Mouse (Mus musculus): ENCODE data around the gene Dzip1. TPM values are rescaled to one million over a fixed set of nuclear protein-coding genes. Genes with fewer than 3 reads are reported as not detected.

Gene Dzip1
- total RNA-seq, 1 experiment from 2014 or later, result 13.4 TPM

DNA sequence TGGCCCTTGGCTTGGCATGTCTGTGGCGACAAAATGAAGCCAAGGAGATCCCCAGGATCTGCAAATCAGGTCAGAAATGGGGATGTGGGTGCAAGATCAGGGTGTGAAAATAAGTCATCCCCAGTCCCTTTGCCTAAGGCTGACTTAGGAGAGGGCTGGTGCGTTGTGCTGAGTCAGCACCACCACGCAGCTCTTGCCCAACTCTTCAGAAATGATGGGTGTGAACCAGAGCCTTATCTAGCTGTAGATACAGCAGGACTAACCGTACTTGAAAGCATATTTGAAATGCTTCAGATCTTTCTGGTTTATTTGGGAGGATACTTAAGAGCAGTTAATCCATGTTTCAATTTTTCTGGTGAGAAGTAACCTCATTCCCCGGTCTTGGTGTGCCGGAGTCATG is 55.5 kb downstream of the Dzip1 start:
- DNase-seq, result no peak

DNA sequence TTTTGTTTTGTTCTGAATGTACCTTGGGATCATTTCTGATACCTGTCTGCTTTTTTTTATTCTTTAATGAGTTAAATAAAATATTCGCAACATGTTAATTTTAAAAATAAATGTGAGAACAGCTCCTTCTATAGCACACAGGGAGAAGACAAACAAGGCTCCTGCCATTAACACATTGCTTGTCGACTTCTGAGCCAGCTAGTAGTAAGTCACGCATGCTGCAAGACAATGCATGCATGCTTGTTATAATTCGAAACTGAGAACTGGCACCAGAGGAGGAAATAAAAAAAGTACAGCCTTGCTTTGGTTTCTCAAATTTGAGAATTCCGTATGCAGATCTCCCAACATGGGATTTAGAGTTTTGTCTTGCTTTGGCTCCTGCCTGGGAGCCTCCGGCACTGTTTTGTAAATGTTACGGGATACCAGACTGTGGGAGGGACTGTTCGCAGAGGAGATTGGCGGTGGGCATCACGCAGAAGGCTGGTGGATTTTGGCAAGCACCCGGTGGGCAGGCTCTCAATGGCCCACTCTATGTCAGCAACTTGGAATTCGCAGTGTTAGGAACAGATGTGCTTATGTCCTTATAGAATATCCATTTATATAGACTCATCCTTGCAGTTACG is 57.0 kb downstream of the Dzip1 start:
- DNase-seq, result no peak

DNA sequence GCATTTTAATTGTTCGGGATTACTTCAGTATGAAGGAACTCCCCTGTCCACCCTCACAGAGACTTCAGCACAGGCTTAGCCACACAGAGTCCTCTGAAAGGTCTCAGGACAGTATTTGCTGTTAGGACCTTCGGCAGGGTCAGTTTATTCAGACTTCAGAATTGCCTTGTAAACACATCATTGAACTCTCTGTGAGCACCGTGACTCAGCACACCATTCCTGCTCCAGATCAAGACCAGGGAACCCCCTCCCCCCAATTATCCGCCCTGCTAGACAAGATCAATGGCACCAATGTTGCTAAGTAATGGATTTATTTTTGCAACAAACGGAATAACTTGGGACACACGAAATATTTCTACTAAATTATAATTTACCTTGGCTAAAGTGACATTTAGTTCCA is 57.9 kb downstream of the Dzip1 start:
- DNase-seq, result no peak

DNA sequence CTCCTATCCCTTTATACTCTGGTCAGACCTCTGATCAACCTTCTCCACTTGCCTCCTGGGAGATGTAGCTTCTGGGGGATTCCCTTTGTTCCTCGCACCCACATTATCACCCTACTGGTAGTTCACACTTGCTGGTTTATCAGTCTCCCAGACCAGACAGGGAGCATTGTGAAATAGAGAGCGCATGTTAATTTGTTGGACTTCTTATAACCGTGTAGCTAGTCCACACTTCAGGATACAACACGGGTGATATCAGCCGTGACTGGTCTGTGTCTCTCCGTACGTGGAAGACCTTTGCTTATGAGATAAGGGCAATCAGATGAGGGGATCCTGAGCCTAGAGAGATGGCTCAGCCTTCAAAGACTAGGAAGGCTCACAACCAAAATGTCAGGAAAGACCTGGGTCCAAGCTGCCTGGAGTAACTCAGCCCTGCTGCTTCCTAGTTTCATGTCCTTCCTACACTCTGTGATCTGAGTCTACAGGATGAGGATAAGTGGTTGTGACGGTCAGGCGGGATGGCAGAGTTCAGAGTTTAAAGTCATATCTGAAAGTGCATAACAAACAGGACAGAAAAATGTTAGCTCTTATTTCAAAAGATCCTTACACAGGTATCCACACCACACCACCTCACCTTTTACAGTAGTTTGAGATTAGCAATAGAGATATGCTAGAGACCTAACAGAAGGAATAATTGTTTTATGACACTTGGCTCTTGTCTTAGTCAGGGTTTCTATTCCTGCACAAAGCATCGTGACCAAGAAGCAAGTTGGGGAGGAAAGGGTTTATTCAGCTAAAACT is 59.0 kb downstream of the Dzip1 start:
- no peak for DNase-seq

DNA sequence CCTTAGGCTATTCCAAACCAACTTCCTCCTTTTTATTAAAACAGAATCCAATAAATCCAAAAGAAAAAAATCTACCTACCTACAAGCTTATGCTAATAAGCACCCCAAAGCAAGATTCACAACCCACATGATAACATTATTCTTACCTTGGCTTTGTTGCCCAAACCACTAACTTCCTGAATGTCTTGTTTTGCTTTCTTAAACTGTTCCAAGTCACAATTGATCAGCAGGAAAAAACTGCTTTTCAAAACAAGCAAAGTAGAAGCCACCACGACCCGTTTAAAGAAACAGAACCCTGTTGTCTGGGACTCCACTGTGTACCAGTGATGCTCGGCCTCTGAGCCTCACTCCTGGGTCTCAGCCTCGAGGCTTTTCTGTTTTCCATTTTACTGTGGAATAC is 60.4 kb downstream of the Dzip1 start:
- no peak for DNase-seq

DNA sequence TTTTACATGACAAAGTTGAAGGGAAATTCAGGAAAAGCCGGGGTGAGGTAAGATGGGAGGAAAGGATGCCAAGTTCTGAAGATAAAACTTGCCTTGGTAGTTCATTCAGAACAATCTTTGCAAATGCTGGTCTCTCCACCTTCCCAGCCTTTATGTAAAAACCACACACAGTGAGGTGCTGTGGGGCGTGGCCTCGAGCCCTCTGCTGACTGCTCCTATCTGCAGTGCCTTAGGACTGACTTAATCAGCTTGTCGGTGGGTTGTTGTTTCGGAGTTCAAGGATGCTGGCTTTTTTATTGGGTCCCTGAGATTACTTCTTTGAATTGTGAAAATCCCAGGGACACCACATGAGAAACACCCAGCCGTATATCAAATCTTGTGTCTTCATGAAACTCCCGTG is 63.0 kb downstream of the Dzip1 start:
- DNase-seq, result no peak

DNA sequence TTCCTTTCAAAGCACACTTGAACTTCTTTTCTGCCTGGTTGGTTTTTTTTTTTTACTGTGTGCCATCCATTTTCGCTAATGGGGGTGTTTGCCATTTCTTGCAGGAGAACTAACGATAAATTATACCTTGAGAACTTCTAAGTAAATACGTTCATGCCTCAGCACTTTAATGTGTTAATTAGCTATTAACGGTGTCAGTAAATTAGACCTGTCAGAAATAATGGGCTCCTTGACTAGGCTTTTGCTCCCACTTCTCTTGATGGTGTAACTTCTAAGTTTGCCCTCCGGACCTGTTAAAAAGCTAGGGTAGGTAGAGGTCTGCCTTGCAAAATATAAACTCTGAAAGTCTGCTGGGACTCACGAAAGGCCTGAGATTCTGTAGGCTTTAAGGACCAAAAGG is 66.9 kb downstream of the Dzip1 start:
- DNase-seq, result no peak

DNA sequence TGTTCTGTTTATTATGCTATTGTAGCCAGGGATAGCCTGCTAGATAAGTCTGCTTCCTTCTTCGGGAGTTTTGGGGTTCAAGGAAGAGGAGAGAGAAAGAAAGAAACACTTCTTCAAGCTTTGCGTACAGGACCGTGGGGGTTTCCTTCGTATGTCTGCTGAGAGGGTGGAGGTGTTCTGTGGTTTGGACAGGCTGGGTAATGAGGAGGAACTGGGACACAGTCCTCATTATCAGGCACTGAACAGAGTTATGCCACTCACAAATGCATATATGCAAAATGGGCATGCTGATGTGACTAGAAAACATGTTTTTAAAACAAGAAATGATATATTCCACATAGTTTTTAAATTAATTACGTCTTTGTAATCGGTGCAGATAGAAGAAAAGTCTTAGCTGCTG is 68.7 kb downstream of the Dzip1 start:
- DNase-seq, result no peak

DNA sequence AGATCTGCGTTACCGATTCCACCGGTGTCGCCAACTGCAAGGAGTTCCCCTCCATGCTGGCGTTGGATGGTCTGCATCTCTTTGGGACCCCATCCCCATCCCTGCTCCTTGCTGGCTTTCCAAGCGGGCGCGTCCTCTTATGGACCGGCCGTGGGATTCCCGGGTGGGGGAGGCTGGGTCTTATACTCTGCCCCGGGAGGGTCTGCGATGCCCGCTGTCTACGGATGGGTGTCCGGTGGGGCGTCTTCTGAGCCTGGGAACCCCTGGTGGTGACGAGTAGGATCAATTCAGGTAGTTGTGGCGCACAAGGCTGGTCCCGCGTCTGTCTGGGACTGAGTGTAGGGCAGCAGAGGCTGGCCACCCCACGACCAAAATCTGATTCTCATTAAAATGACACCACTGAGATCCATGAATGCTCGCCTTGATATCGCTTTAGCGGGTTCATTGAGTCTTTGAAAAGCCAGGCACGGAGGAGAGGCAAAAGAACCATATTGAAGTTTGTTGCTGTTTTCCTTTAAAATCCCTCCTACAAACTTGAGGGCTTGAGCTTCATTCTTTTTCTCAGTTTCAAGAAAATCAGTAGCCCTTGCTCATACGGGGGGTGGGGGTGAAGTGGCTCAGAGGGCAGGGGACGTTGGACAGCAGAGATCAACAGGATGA is 70.0 kb downstream of the Dzip1 start:
- peak; percentile 27 for DNase-seq

DNA sequence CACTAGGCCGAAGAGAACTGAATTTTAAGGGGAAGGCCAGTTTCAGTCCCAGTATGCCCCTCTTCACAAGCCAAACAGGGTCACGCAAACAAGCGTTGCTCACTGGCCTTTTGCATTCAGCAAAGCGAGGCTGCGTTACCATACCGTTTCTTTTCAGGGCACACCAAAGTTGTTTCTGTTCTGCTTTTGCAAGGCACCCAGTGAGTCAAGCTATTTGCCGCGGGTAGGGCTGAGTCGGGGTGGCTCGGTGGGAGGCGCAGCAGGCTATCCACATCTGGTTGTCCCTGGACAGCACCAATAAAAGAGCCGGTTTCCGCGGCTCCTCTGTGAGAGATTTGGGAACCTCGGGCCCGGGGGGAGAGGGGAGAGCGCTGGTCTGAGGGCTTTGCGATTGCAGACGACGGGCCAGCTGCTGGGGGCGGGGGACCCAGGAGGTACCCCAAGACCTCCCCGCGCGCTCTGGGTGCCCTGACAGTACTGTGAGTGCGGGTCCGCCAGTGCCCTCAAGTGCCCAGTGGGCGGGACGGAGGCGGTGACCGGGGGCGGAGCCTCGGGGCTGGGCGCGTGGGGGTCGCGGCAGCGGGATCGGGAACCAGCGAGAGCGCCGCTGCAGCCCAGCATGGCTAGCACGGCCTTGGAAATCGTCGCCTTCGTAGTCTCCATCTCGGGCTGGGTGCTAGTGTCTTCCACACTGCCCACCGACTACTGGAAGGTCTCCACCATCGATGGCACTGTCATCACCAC is 70.7 kb downstream of the Dzip1 start:
- DNase-seq, result peak; percentile 78

DNA sequence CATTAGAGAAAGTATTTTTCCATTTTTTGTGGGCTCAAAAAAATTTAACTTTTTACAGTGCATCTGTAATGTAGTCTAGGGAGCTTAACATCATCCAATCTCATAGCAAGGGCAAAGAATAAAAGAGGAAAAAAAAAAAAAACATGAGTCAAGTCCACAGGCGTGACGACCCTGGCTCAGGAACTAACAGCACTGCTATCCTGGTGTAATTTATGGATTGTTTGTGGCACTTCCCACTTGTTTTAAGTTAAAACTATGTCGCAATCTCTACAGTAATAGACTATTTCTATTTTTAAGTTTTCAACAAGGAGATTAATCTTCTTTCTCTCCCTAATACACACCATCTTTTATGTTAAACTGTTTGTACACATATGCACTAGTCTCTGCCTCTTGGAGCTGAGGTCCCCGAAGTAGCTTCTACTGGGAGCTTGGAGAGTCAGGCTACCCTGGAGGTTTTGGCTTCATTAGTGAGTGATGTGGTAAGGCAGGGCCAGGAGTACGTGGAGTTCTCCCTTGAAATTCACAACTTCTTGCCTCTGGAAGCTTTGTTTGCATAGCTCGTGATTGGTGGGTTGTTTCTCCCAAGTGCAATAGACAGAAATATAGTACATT is 73.7 kb downstream of the Dzip1 start:
- DNase-seq, result peak; percentile 14

DNA sequence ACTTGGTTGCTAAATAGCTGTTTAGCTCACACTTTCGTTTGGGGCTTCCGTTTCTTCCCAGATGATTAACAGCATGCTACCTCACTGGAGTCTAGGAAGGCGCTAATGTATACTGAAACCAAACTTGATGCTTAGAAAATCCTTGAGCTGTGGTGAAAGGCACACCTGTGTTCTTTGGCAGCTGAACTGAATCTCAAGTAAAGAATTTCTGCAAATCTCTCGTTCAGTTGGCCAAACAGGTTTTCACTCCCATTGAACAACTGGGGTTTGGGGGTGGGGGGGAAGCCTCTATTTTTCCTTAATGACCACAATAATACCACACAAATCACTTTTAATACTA is 74.6 kb downstream of the Dzip1 start:
- no peak for DNase-seq

DNA sequence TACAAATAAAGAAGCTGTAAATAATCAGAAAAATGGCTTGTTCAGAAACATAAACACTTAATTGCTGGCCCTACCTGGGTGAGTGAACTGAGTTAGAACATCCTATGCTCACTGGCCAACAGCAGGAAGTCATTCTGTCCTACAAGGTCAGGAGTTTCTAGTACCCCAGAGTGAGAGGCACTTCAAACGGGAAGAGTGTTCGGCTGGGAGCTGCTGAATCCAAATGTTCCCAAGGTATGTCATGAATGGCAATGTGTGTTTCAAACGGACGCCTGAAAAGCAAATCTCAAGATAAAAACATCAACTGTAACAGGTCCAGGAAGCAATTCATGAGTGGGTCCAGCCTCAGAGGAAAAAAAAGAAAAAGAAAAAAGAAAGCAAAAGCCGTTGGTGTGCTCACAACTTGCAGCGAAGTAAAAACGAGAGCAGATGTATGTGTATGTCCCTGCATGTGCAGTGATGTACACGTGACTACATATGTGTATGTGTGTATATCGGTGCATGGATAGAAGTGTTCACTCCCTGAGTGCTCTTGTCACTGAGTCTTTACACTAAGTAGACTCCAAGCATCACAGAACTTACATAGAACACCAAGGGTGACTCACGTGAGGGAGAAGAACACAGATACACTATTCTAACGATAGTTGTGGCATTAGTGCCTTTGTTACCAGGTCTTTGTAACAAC is 75.1 kb downstream of the Dzip1 start:
- no peak for DNase-seq

DNA sequence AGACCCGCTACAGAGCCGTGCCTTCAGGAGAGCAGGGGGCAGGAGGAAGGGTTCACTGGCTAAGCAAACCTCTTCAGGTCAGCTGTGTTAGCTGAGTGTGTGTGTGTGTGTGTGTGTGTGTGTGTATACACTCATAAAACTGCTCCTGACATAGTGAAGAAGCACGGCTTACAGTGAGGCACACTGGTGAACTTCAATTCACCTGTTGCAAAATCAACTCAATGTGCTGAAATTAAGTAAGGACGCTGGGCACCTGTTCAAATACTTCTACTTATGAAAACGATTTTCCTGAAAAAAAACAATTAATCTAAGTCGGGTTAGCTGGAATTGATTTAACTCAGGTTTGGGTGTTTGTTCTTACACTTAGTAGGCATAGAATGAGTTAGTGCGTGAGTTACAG is 77.1 kb downstream of the Dzip1 start:
- DNase-seq, result no peak

DNA sequence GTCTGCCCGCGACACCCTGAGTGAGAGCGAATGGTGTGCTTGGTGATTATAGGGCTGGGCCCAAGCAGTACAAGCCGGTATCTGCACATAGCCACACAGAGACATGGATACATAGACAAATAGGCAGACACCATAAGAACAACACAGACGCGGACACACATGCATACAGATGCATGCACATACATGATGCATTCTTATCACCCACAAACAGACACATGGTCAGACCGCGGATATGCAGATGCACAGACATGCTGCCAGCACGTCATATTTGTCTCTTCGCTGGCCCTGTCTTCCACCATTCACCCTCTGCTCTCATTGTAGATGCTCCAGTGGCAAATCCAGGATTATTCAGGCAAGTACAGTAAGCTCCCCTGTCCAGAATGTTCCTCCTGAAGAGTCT is 78.4 kb downstream of the Dzip1 start:
- DNase-seq, result no peak

DNA sequence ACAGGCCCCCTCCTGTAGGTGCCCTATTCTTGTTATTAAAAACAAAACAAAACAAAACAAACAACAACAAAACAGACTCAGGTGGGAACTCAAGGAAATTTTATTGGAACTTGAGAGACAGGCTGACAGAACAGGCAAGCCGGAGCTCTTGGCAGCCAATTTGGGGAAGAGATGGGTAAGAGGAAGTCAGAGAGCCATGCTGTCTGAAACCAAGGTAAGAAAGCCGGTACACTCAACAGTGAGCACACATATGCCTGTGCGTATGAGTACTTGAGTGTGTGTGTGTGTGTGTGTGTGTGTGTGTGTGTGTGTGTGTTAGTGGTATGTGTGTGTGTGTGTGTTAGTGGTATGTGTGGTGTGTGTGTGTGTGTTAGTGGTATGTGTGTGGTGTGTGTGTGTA is 82.9 kb downstream of the Dzip1 start:
- DNase-seq, result no peak

DNA sequence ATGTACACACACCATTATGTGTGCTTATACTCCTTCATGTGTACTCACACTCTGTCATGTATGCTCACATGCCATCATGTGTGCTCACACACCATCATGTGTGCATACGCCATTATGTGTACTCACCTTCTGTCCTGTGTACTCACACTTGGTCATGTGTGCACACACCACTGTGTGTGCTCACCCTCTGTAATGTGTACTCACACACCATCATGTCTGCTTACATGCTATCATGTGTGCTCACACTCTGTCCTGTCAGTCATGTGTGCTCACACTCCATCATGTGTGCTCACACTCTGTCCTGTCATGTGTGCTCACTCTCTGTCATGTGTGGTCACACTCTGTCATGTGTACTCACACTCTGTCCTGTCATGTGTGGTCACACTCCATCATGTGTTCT is 85.2 kb downstream of the Dzip1 start:
- DNase-seq, result no peak

DNA sequence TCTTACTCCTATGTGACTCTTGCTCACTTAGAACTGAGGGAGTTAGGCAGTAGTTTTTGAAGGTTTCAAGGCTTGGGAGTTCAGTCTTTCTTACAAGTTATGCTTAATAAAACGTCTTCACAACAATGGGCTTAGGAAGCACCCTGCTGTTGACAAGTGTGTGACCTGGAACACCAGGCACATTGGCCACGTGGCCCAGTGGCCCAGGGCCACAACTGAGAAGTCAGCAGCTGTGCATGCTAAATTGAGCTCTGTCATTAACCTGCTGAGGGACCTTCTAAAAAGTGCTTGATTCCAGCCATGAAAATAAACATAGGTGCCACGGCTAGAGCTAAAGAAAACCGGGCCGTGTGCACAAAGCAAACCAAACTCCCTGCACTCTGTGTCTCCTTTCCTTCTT is 85.8 kb downstream of the Dzip1 start:
- no peak for DNase-seq

DNA sequence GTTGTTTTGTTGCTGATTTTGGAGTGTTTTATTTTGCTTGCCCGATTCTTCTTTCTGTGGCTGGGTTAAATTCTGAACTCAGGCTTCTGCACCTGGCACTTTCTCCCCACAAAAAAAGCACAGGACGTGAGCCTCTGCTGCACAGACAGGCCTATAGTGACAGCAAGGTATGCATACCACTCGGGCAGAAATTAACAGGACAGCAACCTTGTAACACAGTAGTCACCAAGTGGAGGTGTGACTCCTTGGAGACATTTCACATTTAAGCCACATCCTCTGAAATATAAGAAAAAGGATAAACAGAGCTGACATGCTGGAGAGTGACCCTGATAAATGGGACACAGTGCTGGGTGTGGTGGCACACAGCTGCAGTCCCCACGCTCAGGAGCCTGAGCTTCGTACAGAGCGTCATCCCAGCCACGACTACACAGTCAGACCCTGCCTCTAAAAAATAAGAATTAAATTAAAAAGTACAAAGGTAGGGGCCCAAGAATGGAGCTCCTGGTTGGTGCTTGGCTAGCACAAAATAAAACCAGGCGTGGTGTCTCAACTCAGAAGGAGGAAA is 86.6 kb downstream of the Dzip1 start:
- no peak for DNase-seq

DNA sequence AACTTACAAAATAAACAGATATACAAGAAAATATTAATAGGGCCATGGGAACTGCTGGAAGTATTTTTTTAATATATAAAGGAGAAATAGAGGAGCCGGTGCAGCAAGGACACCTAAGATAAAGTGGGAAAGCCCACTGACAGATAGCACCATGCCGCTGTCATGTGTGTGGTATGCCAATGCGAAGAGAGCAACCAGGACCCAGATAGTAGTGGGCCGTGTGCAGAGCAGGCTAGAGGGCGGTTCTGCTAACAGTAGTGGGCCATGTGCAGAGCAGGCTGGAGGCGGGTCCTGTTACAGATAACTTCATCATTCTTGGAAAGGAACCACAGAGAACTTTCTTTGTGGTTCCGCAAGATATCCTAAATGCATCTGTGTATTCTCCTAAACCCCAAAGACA is 88.5 kb downstream of the Dzip1 start:
- DNase-seq, result no peak

DNA sequence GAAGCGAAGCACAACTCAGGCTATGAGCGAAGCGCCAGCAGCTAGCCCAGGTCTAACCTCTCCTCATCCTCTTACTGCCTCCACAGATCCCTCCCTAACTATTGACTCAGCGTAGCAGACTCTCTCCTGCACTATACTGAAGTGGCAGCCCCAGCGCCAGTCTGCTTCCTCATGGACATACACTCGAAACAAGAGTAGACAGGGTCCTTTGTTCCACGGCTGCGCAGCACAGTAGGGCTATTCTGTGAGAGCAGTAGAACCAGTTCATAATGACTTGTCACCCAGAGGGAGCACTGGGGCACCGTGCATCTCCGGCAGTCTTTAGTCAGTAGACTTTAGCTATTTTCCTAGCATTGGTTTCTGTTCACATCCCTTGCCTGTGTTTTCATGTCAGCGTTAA is 89.1 kb downstream of the Dzip1 start:
- DNase-seq, result no peak

DNA sequence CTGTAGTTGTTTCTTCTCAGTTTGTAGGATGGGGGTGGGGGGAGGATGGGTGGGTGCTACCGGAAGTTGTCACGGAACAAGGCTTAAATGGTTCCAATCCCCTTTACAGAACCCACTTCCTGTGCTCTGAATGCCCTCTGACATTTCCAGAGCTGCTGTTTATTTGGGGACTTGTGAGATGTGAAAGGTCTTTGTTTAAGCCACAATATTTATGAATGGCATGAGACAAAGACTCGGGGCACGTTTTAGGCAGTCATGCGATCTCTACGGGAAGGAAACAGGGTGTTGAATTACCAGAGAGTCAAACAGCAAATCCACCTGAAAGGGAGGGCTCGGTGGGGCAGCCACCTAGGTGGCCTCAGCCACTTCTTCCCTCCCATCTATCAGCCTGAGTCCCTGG is 90.9 kb downstream of the Dzip1 start:
- no peak for DNase-seq

Measured in adrenal gland, postnatal 14 days (tissue).